Mouse (Mus musculus) midbrain, embryonic 16.5 days (tissue): ENCODE measurements at regions not wholly inside any gene's neighbourhood (a gene's known extent, or its start where the extent isn't known, plus 50 kb on each side); places are given as distances from the start of the nearest gene placed in this dataset.

Experiments used
- ATAC-seq: fragments of 200-750 bp; cut with Nextera tagmentation; 2 replicates; pipeline ENCODE4 v1.8.0; 2017; ENCODE audit warnings: moderate TSS enrichment
- H3K27ac ChIP-seq: fragments of 300-500 bp; sonication (generic); 2 replicates; pipeline ENCODE4 v1.5.1; 2014; ENCODE audit warnings: mild to moderate bottlenecking, low read length, mixed read lengths
- H3K27me3 ChIP-seq: fragments of 300-500 bp; sonication (generic); 2 replicates; pipeline ENCODE4 v1.6.1; 2014; ENCODE audit warnings: low read depth, low read length, mixed read lengths; ENCODE audit not compliant: control insufficient read depth, insufficient read depth
- H3K36me3 ChIP-seq: fragments of 300-500 bp; sonication (generic); 2 replicates; pipeline ENCODE4 v1.6.1; 2014; ENCODE audit warnings: mild to moderate bottlenecking, low read length, moderate library complexity, mixed read lengths; ENCODE audit not compliant: control insufficient read depth, insufficient read depth
- H3K4me1 ChIP-seq: fragments of 300-500 bp; sonication (generic); 2 replicates; pipeline ENCODE4 v1.6.1; 2014; ENCODE audit warnings: mild to moderate bottlenecking, low read length, mixed read lengths; ENCODE audit not compliant: control insufficient read depth, insufficient read depth
- H3K4me2 ChIP-seq: fragments of 300-500 bp; sonication (generic); 2 replicates; pipeline ENCODE4 v1.6.1; 2014; ENCODE audit warnings: mild to moderate bottlenecking, low read length, mixed read lengths
- H3K4me3 ChIP-seq: fragments of 300-500 bp; sonication (generic); 2 replicates; pipeline ENCODE4 v1.5.1; 2014; ENCODE audit warnings: low read depth, mild to moderate bottlenecking, low read length, moderate library complexity, mixed read lengths
- H3K9ac ChIP-seq: fragments of 300-500 bp; sonication (generic); 2 replicates; pipeline ENCODE4 v1.6.1; 2014; ENCODE audit warnings: low read depth, low read length, mixed read lengths
- H3K9me3 ChIP-seq: fragments of 300-500 bp; sonication (generic); replicated peaks from 2 replicates; pipeline ENCODE4 v1.6.1; 2014; ENCODE audit warnings: mild to moderate bottlenecking, low read length, mixed read lengths; ENCODE audit not compliant: control insufficient read depth, poor library complexity, severe bottlenecking
- WGBS: fragments of 180-500 bp; shearing (Covaris S2); extraction: QIAGEN DNeasy Blood & Tissue Kit; methylation state at CpG from one replicate; pipeline ENCODE4 v1.1.7; 2014; 5-methylcytosine and 5-hydroxymethylcytosine counted together

DNA sequence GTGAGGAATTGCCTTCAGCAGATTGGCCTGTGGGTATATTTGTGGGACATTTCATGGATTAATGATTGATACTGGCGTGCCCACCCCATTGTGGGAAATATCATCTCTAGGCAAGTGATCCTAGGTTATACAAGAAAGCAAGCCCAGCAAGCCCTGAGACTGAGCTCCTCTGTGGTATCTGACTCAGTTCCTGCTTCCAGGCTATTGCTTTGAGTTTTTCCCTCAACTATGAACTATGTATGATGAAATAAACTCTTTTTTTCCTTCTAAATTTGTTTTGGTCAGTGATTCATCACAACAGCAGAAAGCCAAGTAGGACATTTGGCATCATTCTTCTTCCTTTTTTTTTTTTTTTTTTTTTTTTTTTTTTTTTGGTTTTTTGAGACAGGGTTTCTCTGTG, 119.8 kb downstream of the Tbr1 start:
- no peak for ATAC-seq
- no peak overlapping the region for H3K4me3 ChIP-seq
- H3K9me3 ChIP-seq: no peaks in the 10 kb centered on the region
- H3K9ac ChIP-seq: no peak overlapping the region
- no peak overlapping the region for H3K27ac ChIP-seq
- H3K36me3 ChIP-seq: no peaks in the 10 kb centered on the region
- 88% methylated on average over 1 of the region's 1 CpGs for WGBS
- H3K4me2 ChIP-seq: no peak overlapping the region
- H3K27me3 ChIP-seq: no peaks in the 10 kb centered on the region
- no peaks in the 10 kb centered on the region for H3K4me1 ChIP-seq

- 88% methylated on average over 2 of the region's 2 CpGs for WGBS
- H3K9me3 ChIP-seq: no peaks in the 10 kb centered on the region
- no peak overlapping the region for H3K27ac ChIP-seq
- H3K4me3 ChIP-seq: no peak overlapping the region
- no peaks in the 10 kb centered on the region for H3K4me1 ChIP-seq
- H3K4me2 ChIP-seq: no peak overlapping the region
- no peak for ATAC-seq
- H3K9ac ChIP-seq: no peak overlapping the region
- H3K27me3 ChIP-seq: no peaks in the 10 kb centered on the region
- H3K36me3 ChIP-seq: no peaks in the 10 kb centered on the region
Measured at GRCm38 (mm10) chr2:61938296-61938695, 108.0 kb upstream of the Slc4a10 start.

- Histone ChIP-seq H3K36me3 (no peaks in the 10 kb centered on the region), H3K4me2 (no peak overlapping the region), H3K27ac (no peak overlapping the region), H3K4me1 (no peaks in the 10 kb centered on the region), H3K4me3 (no peak overlapping the region), H3K9ac (no peak overlapping the region), H3K27me3 (no peaks in the 10 kb centered on the region), H3K9me3 (no peaks in the 10 kb centered on the region)
- no peak for ATAC-seq
- WGBS: 91% methylated on average over 2 of the region's 2 CpGs
Measured at GRCm38 (mm10) chr2:61965916-61966315, 80.3 kb upstream of the Slc4a10 start.

- no peaks in the 10 kb centered on the region for H3K9me3 ChIP-seq
- no peaks in the 10 kb centered on the region for H3K27me3 ChIP-seq
- peak; percentile 42; the same call in 1 of the 2 replicates for ATAC-seq
- H3K4me1 ChIP-seq: no peaks in the 10 kb centered on the region
- H3K9ac ChIP-seq: no peak overlapping the region
- H3K4me3 ChIP-seq: no peak overlapping the region
- no peak overlapping the region for H3K27ac ChIP-seq
- 12% methylated on average over 2 of the region's 2 CpGs for WGBS
- no peak overlapping the region for H3K4me2 ChIP-seq
- no peaks in the 10 kb centered on the region for H3K36me3 ChIP-seq
Measured at GRCm38 (mm10) chr2:61967724-61968123, 78.5 kb upstream of the Slc4a10 start.

GRCm38 (mm10) chr2:61970029-61970428, 76.2 kb upstream of the Slc4a10 start:
- H3K4me3 ChIP-seq: no peak overlapping the region
- H3K9me3 ChIP-seq: 0 out of 2 replicates have a peak, but pooled peaks cover 2% of the 10 kb centered on the region
- H3K4me2 ChIP-seq: no peak overlapping the region
- no peaks in the 10 kb centered on the region for H3K27me3 ChIP-seq
- 48% methylated on average over 2 of the region's 2 CpGs for WGBS
- H3K4me1 ChIP-seq: no peaks in the 10 kb centered on the region
- ATAC-seq: no peak
- no peak overlapping the region for H3K27ac ChIP-seq
- no peaks in the 10 kb centered on the region for H3K36me3 ChIP-seq
- H3K9ac ChIP-seq: no peak overlapping the region

- H3K4me3 ChIP-seq: no peak overlapping the region
- WGBS: 65% methylated on average over 3 of the region's 3 CpGs
- no peaks in the 10 kb centered on the region for H3K27me3 ChIP-seq
- no peak overlapping the region for H3K27ac ChIP-seq
- H3K9me3 ChIP-seq: no peaks in the 10 kb centered on the region
- ATAC-seq: no peak
- H3K4me2 ChIP-seq: no peak overlapping the region
- no peaks in the 10 kb centered on the region for H3K4me1 ChIP-seq
- H3K9ac ChIP-seq: no peak overlapping the region
- H3K36me3 ChIP-seq: no peaks in the 10 kb centered on the region
Measured at GRCm38 (mm10) chr2:61984771-61985170, 61.5 kb upstream of the Slc4a10 start.

DNA sequence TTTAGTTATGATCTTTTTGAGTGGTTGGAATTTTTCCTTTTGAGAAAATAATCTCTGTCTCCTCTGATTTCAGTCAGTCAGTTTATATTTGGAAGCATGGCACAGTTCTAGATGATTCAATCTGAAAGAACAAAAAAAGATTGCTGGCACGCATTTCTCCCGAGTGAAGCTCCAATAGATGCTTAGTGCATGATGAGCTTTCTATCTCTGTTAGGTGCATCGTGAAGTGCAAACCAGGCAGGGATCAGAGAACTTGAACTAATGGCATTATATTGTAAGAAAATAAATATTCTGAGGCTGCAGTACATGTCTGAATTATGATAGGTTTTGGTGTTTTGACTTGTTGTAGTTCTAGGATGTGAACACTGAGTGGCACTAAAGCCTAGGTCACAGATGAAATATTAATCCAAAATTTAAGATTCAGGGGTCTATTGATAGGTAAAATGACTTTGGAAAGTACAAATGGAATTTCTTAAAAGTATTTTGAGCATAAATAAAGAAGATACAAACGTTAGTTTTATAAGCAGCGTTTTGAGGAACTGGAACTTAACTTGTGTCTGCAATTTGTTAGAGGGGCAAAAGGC, 59.2 kb upstream of the Slc4a10 start:
- no peaks in the 10 kb centered on the region for H3K36me3 ChIP-seq

More for the DNA sequence above, 59.2 kb upstream of the Slc4a10 start:
- Histone ChIP-seq H3K27me3 (no peaks in the 10 kb centered on the region), H3K9me3 (no peaks in the 10 kb centered on the region), H3K9ac (no peak overlapping the region), H3K4me2 (no peak overlapping the region), H3K4me3 (no peak overlapping the region), H3K4me1 (no peaks in the 10 kb centered on the region), H3K27ac (no peak overlapping the region)
- ATAC-seq: no peak
- 56% methylated on average over 5 of the region's 5 CpGs for WGBS
